Mouse (Mus musculus): Measurements from ENCODE around the gene Ptn.

Ptn gene

DNA sequence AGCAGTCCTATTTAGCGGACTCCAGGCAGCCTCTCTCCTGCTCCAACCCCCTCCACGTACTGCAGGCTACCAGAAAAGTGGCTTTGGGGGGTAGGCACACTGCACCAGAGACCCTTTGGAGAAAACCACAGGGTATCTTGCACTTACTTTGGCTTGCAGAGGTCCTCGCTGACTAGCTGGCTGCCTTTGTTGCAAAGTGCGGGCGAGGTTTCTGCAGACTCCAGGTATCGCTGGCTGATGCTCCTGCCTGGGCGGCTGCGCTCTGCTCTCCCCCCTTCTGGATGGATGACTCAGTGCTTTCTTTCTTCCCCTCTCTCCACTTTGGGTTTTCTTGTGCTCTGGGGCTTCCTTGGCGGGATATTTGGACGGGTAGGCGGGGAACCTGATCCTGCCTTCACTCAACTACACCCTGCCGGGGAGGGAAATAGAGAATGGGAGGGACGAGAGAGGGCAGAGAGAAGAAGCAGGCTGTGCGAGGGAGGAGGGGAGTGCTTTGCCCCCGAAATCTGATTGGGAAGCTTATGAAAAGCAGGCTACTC is at the start of gene Ptn:
Gene Ptn, minus strand, starts transcription at position 474 of the 539 bp plus-strand sequence.
- peak; percentile 81 to 85 for DNase-seq (ENCODE audit: low spot score in 2 of 2)

DNA sequence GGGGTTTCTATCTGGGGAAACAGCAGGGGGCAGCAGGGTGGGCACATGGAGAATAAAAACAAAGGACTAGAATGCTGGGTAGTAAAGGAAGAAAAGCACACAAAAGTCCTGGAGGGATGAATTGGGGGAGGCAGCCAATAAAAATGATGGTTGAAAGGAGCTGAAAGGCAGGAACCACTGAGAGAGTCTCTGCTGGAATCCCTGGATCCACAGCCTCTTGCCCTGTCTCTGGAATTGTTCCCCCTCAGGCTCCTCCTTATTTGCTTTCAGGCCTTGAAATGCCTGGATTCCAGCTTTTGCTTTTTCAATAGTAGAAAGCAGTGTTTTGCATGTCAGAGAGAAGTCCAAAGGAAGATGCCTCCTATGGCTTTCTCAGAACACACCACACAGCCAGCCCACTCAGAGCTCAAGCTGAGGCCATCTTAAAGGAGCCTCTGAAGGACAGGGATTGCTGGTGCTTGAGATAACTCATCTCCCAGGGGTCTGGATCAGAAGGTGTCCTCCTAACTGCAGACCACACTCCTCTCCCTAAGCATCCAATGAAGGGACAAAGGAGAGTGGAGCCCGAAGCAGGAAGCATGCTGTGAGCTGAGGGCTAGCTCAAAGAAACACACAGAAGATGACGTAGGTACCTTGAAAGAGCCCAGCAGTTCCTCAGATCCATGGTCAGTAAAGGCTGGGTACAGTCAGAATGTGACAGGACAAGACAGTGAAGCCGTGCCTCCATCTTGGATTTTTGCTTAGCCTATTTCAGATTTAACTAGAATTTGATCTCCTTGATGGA is 48.4 kb upstream of the Ptn start:
- DNase-seq (ENCODE audit: low spot score in 2 of 2): no peak

DNA sequence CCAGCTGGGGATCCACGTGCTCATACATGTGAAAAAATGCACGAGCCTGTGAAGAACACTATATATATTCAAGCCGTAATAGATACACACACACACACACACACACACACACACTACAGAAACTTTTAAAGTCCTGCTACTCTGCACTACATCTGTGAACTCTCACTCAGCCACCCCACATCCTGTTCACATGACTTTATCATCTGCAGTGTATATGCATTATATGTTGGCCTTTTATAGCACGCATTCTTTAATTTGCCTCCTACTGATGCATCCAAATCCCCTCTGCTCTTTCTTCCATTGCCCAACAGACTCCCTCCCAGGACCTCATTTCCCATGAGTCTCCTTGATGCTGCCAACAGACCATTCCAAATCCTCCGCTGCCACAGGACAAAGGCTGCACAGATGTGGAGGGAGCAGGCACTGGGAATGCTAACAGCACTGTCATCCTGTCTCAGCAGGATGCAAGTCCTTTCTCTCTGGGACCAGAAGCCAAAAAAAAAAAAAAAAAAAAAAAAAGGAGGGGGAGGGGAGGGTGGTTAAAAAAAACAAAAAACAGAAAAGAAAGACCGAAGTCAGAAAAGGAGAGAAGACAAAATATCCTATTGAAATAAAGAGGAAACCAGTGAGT is 47.7 kb upstream of the Ptn start:
- DNase-seq (ENCODE audit: low spot score in 2 of 2): no peak

DNA sequence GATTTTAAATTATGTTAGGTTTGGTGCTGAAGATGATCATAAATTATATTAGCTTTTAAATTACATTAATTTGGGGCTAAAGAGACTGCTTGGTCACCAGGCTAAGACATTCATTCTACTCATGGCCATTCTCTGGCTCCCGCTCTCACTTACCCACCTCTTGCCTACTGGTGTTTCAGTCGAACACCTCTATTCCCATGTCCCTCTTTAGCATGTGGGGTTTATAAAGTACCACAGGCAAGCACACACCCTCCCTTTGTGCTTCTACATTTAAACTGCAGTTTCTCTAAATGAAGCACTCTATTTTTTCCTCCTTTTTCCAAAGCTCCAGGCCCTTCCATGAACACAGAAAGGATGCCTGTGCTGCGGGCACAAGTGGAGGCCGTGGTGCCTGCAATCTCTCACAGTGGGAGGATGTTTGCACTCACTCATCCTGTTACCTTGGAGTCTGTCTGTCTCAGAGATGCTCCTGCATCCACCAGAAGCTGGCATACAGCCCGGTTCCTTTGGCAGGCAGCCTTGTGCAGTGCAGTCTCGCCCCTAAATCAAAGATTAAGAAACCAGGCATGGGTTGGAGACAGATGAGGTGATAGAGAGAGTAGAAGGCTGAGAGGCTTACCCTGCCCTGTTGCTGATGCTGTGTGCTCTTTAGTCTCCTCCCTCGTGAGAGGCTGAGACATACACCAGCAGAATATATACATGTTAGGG is 40.6 kb upstream of the Ptn start:
- peak; percentile 88 to 89 for DNase-seq (ENCODE audit: low spot score in 2 of 2)

DNA sequence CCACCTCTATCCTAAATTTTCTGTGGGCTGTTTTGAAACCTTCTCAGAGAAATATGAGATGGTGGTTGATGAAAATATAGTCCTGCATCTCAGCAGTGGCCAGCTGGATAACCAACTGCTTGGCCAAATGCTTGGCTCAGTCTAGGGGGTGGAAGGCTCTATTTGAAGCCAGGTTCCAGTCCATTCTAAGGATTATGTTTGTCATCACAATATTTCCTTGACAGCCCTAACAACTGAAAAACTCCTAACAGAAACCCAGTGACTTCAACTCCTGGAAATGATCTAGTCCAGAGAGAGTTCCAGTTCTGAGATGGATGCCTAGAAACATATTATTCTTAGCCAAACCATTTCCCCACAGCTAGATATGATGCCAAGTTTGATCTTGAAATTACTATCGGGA is 35.3 kb upstream of the Ptn start:
- no peak for DNase-seq (ENCODE audit: low spot score in 2 of 2)

DNA sequence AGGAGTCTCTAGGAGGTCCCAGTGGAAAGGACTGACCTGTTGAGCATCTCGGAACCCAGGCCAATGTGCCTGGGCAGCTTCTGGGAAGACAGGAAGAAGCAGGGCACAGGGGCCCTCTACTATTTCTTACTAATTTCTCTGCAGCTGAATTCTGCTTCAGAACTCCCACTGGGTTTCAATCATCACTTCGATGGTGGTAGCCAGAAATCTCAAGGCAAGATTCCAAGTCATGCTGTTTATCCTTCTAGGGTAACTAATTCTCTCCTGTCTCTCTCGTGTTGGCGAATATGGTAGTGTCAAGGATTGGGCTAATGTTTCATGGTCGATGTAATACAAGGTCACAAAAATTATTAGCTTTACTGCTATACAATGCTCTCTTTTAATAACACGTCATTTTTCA is 34.2 kb upstream of the Ptn start:
- no peak for DNase-seq (ENCODE audit: low spot score in 2 of 2)

DNA sequence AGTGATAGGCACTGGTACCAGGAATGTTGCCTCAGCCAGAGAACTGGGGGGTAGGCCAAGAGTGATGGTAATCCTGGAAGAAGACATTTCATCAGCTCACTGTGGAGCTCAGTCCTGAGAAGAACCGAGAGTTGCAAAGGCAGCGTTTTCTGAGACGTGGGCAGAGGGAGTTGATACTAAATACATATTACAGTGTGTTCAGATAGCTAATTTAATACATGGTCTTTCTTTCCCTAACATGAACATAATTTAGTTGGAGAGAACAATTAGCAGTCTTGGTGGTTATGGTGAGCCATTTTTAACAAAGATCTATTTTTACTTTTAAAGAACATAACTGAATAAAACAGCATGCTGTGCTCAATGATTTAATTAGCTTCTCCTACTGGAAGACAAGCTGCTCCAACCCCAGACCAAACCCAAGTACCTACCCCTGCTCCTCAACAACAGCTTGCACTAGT is 33.0 kb upstream of the Ptn start:
- DNase-seq (ENCODE audit: low spot score in 2 of 2): peak; percentile 51 to 57

DNA sequence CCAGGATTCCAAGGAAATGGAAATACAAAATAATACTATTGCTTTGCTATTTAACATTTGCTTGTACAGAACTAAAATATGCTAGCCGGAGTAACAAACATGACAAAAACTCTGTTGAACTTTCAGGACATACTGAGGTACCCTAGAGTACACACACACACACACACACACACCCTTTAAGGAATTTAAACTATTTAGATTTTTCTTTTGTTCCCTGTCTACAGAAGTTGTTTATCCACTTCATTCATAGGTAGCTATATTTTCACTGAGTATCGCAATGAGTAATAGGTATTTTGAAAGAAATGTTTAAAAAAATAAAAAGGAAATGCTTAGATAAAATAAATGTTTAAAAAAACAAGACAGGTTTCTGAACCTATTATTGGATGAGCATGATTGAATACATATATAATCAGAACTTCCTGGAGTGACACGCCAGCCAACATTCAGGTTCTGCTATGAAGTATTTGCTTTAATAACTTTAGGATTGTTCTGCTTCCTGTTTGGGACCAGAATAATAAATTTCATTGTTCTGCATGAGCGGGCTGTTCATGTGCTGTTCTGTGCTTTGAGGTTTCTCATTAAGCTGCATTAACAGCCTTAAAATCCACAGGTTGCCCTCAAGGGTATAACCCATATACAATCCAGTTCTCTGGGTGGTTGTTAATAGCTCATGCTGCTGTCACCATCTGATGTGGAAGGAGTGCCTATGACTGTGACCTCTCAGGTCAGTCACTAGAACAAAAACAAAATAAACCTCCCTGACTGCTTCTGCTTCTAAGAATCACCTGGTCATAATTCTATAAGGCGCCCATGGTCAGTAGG is 32.3 kb upstream of the Ptn start:
- no peak for DNase-seq (ENCODE audit: low spot score in 2 of 2)

DNA sequence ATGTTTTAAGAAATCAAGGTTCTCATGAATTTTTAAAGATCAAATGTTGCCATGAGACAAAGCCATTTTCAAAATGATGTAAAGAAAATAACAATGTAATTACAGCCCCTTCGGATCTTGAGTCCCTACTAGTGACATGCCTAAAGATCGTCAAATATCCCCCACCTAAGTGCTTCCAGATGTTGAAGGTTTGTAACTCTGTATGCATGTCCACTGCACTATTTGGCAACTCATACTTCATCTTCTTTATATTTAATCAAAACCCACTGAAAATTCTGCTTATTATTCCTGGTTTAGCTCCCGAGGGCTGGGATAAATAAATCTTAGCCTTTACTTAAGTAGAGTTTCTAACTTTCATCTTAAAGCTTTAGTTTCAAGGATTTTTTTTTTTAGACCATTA is 31.7 kb upstream of the Ptn start:
- DNase-seq (ENCODE audit: low spot score in 2 of 2): no peak

DNA sequence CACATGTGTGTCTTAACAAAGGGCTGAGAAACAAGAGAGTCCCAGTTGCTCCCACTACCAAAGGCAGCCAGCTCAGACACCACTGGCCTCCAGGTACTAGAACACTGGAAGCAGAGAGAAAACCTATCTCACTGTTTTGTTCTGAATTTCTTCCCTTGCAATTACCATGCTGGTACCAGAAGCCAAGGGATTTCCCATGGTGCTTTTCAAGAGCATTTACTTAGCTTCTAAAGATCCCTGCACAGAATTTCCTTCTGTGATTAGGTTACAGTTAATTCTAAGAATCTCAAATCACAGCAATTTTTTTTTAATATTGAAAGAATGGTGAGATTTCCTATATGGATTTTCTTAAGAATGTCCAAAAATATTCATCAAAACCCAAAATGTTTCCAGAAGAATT is 31.2 kb upstream of the Ptn start:
- no peak for DNase-seq (ENCODE audit: low spot score in 2 of 2)

DNA sequence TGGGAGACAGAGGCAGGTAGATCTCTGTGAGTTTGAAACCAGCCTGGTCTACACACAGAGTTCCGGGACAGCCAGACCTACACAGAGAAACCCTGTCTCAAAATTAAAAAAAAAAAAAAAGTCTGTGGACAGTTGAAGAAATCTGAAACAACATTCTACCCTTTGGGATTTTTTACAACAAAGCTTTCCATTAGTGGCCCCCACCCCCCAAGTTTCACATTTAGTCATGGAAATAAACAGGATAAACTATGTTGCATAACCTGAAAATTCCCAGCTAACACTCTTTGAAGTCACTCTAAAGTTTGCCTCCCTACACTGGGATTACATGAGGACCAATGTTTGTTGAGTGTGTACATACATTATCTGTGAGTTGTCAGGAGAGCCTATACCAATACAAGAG is 28.7 kb upstream of the Ptn start:
- no peak for DNase-seq (ENCODE audit: low spot score in 2 of 2)

DNA sequence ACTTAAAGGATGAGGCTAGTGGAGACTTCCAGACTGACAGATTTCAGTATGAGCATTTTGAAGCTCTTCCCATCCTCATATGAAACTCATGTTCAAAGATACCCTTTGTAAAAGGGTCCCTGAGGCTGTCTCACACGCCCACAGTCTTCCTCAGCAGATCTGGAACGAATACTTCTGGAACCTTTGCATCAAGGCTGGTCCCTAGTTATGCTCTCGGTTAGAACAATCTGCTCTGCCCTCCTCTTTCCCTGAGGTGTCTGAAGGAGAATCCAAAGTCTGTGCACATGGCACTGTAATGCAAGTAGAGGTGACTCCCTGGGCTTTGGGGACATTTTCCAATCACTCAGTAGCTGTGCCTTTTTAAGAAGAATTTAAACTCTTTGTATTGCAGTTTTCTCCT is 25.3 kb upstream of the Ptn start:
- DNase-seq (ENCODE audit: low spot score in 2 of 2): no peak

DNA sequence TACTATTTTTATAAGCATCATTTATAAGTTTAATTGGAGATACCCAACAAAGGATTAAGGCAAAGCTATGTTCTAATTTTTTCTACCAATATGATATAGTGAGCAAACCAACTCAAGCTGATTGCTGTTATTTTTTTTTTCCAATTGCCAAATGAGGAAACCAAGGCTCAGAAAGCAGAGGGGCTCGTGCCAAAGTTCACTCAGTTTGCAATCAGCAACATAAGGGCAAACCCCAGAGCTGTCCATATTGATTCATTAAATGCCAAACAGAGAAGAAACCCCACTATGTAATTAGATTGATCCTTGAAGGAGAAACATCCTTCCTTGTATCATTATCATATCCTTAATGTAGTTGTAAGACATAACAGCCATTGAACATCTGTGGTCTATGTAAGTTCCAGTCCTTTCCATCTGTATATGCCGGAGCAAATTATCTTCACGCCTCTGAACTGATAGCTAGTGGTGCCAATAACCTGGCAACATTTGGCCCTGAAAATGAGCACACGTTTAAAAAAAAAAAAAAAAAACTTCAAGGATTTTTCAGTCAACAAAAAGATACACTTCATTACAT is 24.8 kb upstream of the Ptn start:
- no peak for DNase-seq (ENCODE audit: low spot score in 2 of 2)

DNA sequence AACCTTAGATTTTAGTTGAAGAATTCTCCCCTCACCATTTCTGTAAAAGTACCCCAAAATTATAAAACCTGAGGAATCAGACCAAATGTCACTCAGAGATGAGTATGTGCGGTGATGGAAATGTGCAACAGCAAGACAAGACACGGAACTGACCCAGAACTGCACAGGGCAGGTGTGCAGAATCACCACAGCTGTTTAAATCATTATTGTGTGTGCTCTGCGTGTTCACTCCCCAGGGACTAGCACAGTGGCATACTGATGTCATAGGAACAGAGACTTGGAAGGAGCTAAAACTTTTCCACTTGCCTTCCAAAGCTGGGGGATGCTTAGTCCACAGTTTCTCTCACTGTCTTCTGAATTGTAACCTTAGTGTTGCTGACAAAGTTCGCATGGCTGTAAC is 22.7 kb upstream of the Ptn start:
- no peak for DNase-seq (ENCODE audit: low spot score in 2 of 2)

DNA sequence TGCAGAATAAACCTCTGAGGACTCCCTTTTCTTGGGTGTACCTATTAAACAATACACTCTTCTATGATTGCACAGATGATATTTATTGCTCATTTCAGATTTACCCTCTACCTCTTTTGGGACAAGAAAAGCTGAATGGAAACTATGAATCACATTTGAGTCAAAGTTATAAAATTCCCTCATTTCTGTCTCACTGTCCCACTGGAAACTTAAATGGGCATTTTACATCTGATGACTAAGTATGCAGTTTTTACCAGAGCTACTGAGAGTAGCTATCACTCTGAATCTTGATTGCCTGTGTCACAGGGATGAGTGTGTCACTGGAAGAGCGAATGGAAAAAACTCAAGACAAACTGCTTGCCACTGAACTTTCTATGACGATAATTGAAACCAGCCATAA is 22.2 kb upstream of the Ptn start:
- DNase-seq (ENCODE audit: low spot score in 2 of 2): no peak

DNA sequence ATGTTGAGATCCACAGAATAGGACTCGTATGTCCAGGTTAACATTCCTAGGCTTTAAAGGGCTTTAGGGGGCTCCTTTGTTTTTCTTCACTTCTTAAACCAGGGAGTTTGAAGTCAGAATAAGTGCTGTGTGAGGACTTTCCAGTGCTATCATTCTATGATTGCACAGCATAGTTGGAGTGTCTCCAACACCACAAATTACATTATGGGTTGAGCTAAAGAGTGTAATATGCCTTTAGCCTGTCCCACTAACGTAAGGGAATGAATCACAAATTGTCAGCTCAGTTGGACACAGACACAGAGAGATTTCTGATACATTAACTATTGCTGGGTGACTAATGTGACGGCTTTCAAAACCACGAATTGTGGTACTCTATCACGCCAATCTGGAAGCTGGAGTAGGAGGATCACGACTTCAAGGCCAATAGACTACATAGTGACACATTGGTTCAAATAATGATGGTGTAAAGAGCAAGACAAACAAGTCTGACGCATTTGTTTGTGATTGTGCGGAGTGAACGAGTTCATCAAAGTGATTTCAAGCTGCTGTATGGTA is 20.4 kb upstream of the Ptn start:
- no peak for DNase-seq (ENCODE audit: low spot score in 2 of 2)

DNA sequence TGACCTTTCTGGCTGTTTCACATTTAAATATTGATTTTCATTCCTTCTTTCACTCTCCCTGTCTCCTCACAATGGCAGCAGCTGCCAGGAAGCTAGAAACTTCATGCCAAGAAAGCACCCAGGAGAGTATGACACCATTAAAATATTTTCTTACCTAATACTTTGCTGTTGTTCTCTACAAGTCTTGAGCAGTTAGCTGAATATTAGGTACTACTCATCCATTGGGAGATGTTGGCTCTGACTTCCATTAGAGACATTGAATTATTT is 9.7 kb upstream of the Ptn start:
- no peak for DNase-seq (ENCODE audit: low spot score in 2 of 2)

DNA sequence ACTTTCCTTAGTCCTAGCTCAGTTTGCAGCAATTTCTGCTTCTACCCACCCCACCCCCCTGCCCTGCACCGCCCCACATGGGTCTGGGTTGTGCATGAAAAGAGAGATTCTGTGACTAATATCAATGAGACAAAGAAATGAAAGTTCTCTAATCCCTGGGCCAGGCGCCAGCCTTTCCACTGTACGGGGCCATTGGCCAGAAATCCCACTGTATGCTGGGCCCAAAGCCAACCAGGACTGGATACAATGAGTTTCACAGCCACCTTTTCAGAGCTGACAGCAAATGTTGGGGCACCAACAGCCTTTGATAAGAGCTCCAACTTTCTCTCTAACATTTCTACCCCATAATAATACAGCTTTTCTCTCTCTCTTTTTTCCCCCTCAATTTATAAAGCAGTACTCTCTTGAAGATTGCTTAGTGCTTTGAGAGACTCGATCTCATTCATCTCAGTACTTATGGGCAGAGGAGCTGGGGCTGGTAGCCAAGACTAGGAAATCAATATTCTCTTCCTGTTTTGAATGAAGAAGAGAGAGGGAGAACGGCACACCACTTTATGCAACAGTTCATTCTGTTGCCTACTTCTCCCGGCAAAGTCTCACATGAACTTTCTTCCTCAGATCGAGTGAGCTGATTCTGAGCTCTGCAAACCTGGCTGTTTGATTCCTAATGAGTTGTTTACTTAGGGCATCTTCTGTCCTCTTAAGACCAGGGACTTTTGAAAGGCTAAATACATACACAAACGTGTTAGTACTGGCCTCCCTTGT is 9.2 kb upstream of the Ptn start:
- DNase-seq (ENCODE audit: low spot score in 2 of 2): no peak

DNA sequence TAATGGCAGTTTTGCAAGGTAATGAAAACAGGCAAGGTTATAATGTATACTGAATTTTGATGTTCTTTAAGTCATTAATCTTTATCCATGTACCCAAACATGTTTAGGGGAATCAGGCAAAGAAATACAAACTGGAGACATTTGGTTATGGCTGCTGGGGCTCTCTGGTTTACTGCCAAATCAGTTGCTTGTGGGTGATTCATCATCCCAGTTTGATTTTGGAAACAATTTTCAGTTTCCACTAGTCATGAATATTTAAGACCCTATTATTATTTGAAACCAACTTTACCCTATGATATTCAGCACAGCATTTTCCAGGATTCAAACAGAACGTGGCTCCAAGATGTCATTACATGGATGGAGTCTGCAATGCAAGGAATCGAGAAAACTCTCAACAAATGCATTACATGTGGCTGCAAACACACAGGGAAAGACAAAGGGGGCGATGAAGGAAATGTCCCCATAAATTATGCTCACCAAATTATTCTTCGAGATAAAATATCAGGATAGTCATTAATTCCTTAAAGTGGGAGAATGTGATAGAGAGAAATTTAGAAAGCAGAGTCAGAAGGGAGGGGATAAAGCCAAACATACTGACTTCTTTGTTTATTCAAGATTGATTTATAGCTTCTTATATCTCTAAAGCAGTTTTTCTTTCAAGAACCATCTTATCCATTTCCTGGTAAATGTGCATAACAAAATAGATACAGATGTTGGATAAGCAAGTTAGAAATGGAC is 8.4 kb upstream of the Ptn start:
- no peak for DNase-seq (ENCODE audit: low spot score in 2 of 2)

DNA sequence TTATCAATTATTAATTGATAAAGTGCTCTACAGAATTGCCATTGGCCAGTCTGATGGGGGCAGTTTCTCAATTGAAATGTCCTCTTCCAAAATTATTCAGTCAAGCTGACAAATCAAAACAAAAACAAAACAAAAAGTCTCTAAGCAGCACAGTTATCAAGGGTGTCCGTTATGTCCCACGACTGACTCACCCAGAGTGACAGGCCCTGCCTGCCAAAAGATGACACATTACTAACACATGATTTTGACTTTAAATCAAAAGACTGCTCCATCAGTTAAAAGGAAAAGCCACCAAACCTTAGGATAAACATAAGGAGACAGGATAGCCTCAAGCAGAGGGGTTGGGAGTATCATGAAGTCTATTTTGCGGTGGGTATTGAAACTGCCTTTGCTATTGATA is 6.6 kb upstream of the Ptn start:
- DNase-seq (ENCODE audit: low spot score in 2 of 2): no peak

All from right cerebral cortex, adult 2 months (tissue).